Mouse (Mus musculus) liver, adult (tissue): ENCODE data around the gene Itm2b.

ENCODE experiments used
- GATA4 ChIP-seq: IDR thresholded peaks from 2 replicates; pipeline ENCODE4 v1.6.1; 2014; ENCODE audit warnings: mild to moderate bottlenecking, low read length; ENCODE audit not compliant: insufficient replicate concordance

Itm2b gene

GRCm38 (mm10) chr14:73384913-73385719 lies at the start of gene Itm2b:
Gene Itm2b (minus strand): TSS chr14:73385289.
- no peak for TF ChIP-seq GATA4

GRCm38 (mm10) chr14:73433487-73433886 lies 48.4 kb upstream of the Itm2b start:
- no peak for TF ChIP-seq GATA4

GRCm38 (mm10) chr14:73430571-73430970 lies 45.5 kb upstream of the Itm2b start:
- TF ChIP-seq GATA4, result no peak

GRCm38 (mm10) chr14:73425571-73426041 lies 40.5 kb upstream of the Itm2b start:
- TF ChIP-seq GATA4, result no peak

GRCm38 (mm10) chr14:73424961-73425360 lies 39.9 kb upstream of the Itm2b start:
- TF ChIP-seq GATA4, result no peak

- no peak for TF ChIP-seq GATA4
Measured at GRCm38 (mm10) chr14:73423542-73423941, 38.5 kb upstream of the Itm2b start.

- no peak for TF ChIP-seq GATA4
Measured at GRCm38 (mm10) chr14:73422621-73423020, 37.5 kb upstream of the Itm2b start.

GRCm38 (mm10) chr14:73421580-73421979 lies 36.5 kb upstream of the Itm2b start:
- TF ChIP-seq GATA4, result no peak

GRCm38 (mm10) chr14:73420138-73420745 lies 35.2 kb upstream of the Itm2b start:
- TF ChIP-seq GATA4, result no peak

GRCm38 (mm10) chr14:73416511-73416910 lies 31.4 kb upstream of the Itm2b start:
- no peak for TF ChIP-seq GATA4

GRCm38 (mm10) chr14:73415376-73416035 lies 30.4 kb upstream of the Itm2b start:
- no peak for TF ChIP-seq GATA4

GRCm38 (mm10) chr14:73411729-73412128 lies 26.6 kb upstream of the Itm2b start:
- TF ChIP-seq GATA4, result no peak

GRCm38 (mm10) chr14:73410083-73410482 lies 25.0 kb upstream of the Itm2b start:
- no peak for TF ChIP-seq GATA4

GRCm38 (mm10) chr14:73408223-73408845 lies 23.2 kb upstream of the Itm2b start:
- TF ChIP-seq GATA4, result no peak

- TF ChIP-seq GATA4, result no peak
Measured at GRCm38 (mm10) chr14:73404016-73404415, 18.9 kb upstream of the Itm2b start.
